Mouse (Mus musculus) liver, postnatal 0 days (tissue): Measurements from ENCODE around the gene Il4. TPM values are rescaled to one million over a fixed set of nuclear protein-coding genes. Genes with fewer than 3 reads are reported as not detected.
"Not testable (repeated sequence)": the region's sequence is repeated elsewhere in the genome, so short reads cannot be mapped to it uniquely, and the experiment has no call there.

Experiments used
- ATAC-seq: fragments of 200-750 bp; cut with Nextera tagmentation; 2 replicates; pipeline ENCODE4 v1.8.0; 2017; ENCODE audit warnings: mild to moderate bottlenecking, moderate library complexity
- DNase-seq: peaks from one replicate; pipeline ENCODE4 v3.0.0-alpha.2; 2016
- H3K27ac ChIP-seq: fragments of 300-500 bp; sonication (generic); 2 replicates; pipeline ENCODE4 v1.5.1; 2014; ENCODE audit warnings: antibody characterized with exemption, moderate library complexity, mild to moderate bottlenecking, low read depth
- H3K27me3 ChIP-seq: fragments of 300-500 bp; sonication (generic); 2 replicates; pipeline ENCODE4 v1.6.1; 2014; ENCODE audit warnings: low read length, control low read depth, mixed read lengths; ENCODE audit not compliant: insufficient read depth
- H3K36me3 ChIP-seq: fragments of 300-500 bp; sonication (generic); replicated peaks from 2 replicates; pipeline ENCODE4 v1.6.1; 2014; ENCODE audit warnings: mild to moderate bottlenecking, control low read depth, low read length, moderate library complexity, mixed read lengths; ENCODE audit not compliant: insufficient read depth
- H3K4me1 ChIP-seq: fragments of 300-500 bp; sonication (generic); 2 replicates; pipeline ENCODE4 v1.6.1; 2014; ENCODE audit warnings: antibody characterized with exemption, mild to moderate bottlenecking, control low read depth; ENCODE audit not compliant: insufficient read depth
- H3K4me2 ChIP-seq: fragments of 300-500 bp; sonication (generic); 2 replicates; pipeline ENCODE4 v1.6.1; 2014; ENCODE audit warnings: low read depth, mild to moderate bottlenecking, low read length, moderate library complexity, mixed read lengths
- H3K4me3 ChIP-seq: fragments of 300-500 bp; sonication (generic); 2 replicates; pipeline ENCODE4 v1.5.1; 2014; ENCODE audit warnings: low read depth, low read length
- H3K9ac ChIP-seq: fragments of 300-500 bp; sonication (generic); replicated peaks from 2 replicates; pipeline ENCODE4 v1.6.1; 2014; ENCODE audit warnings: mild to moderate bottlenecking, moderate library complexity
- H3K9me3 ChIP-seq: fragments of 300-500 bp; sonication (generic); 2 replicates; pipeline ENCODE4 v1.6.1; 2016; ENCODE audit warnings: mild to moderate bottlenecking, control low read depth, low read length, mixed read lengths
- CTCF ChIP-seq: sonication (generic); IDR thresholded peaks from 2 replicates; pipeline ENCODE4 v1.5.1; 2016; ENCODE audit warnings: antibody characterized with exemption, low read depth
- EP300 ChIP-seq: IDR thresholded peaks from 2 replicates; pipeline ENCODE4 v1.6.1; 2016; ENCODE audit warnings: antibody characterized with exemption, low read depth, mild to moderate bottlenecking
- WGBS: fragments of 180-500 bp; shearing (Covaris S2); extraction: QIAGEN DNeasy Blood & Tissue Kit; methylation state at CpG from one replicate; pipeline ENCODE4 v1.1.7; 2014; ENCODE audit not compliant: insufficient replicate concordance; 5-methylcytosine and 5-hydroxymethylcytosine counted together
- polyA plus RNA-seq: library from polyadenylated mRNA; unstranded; fragments of >200 nt; fragmentation: Nextera tagmentation; extraction: Ambion mirVana; gene quantifications from 2 replicates; pipeline ENCODE4 v1.2.1, GENCODE M21; 2015

Gene Il4
- polyA plus RNA-seq, 1 experiment from 2014 or later = 0.28 TPM

DNA sequence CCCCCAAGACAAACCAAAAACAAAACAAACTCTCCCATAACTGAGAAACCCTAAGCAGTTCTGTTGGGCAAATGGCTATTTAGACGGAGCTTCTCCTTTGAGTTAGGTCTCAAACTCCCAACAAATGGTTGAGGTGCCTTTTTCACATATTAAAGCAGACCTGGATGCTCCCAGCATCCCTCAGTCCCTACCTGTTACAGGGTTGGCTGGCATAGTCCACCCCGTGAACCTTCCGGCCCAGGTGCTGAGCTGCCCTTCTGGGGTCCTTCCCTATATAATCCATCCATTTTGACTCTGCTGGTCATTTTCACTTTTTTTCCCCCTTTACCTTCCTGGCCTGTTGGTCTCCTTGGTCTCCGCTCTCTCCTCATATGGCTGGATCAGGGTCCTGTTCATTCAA lies 51.8 kb downstream of the Il4 start:
- TF ChIP-seq CTCF (no peak), EP300 (no peak)
- Histone ChIP-seq H3K4me1 (peaks cover 9% of the 10 kb centered on the region), H3K4me2 (peak overlapping the region; percentile 93), H3K36me3 (no peaks in the 10 kb centered on the region), H3K9ac (no peak overlapping the region; the same call in 1 of the 2 replicates), H3K4me3 (peak overlapping the region; percentile 66), H3K9me3 (no peaks in the 10 kb centered on the region), H3K27ac (no peak overlapping the region), H3K27me3 (no peaks in the 10 kb centered on the region)
- DNase-seq (no peak), ATAC-seq (no peak)
- WGBS = 83% methylated on average over 4 of the region's 4 CpGs

DNA sequence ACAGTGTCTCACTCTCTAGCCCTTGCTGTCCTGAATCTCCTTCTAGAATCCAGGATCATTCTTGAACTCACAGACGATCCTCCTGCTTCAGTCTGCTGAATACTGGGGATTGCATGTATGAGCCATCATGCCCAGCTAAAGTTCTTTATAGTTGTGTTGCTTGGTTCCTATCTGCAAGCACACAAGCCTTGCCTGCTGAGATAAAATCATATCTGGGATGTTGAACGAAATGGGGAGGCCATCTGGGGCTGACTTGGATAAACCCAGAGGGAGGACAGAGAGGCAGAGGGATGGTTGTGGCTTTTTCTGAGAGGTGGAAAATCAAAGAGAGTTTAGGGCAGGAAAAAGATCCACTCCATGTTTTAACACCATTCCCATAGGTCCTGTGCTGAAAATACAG lies 56.5 kb downstream of the Il4 start:
- Histone ChIP-seq H3K4me2 (no peak overlapping the region), H3K4me3 (no peak overlapping the region), H3K27me3 (no peaks in the 10 kb centered on the region), H3K9ac (no peak overlapping the region), H3K4me1 (peaks cover 4% of the 10 kb centered on the region), H3K27ac (no peak overlapping the region), H3K9me3 (no peaks in the 10 kb centered on the region), H3K36me3 (no peaks in the 10 kb centered on the region)
- no peak for TF ChIP-seq CTCF
- TF ChIP-seq EP300 = no peak
- WGBS = 48% methylated on average over 2 of the region's 2 CpGs
- DNase-seq (no peak), ATAC-seq (no peak)

DNA sequence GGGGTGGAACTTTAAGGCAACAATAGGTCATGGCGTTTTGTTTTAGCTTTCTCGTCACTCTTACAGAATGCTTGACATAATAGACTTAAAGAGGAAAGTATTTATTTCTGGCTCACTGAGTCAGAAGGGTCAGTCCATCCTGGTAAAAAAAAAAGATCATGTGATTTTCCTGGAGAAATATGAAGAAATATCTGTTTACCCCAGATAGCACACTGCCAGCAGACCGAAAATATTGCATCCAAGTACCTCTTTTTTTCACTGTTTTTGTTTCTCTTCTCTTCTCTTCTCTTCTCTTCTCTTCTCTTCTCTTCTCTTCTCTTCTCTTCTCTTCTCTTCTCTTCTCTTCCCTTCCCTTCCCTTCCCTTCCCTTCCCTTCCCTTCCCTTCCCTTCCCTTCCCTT lies 58.5 kb downstream of the Il4 start:
- not testable (repeated sequence) for H3K4me2 ChIP-seq, H3K4me1 ChIP-seq, H3K4me3 ChIP-seq, DNase-seq, H3K9ac ChIP-seq, ATAC-seq, H3K27ac ChIP-seq, H3K27me3 ChIP-seq, H3K36me3 ChIP-seq, H3K9me3 ChIP-seq
- 61% methylated on average over 1 of the region's 3 CpGs for WGBS

DNA sequence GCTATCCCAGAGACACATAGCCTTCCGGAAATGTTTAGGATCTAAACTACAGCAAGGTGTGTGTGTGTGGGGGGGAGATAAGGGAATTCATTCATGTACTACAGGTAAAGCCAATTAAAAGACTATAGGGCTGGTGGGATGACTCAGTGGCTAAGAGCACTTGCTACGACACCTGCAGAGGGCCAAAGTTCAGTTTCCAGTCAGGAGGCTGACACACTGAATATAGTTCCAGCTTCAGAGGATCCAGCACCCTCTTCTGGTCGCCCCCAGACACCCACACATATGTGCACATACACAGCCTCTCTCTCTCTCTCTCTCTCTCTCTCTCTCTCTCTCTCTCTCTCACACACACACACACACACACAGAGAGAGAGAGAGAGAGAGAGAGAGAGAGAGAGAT lies 60.5 kb downstream of the Il4 start:
- H3K4me2 ChIP-seq, ATAC-seq, H3K27me3 ChIP-seq, H3K4me1 ChIP-seq, H3K36me3 ChIP-seq, H3K9me3 ChIP-seq, DNase-seq, H3K4me3 ChIP-seq, H3K27ac ChIP-seq, H3K9ac ChIP-seq: not testable (repeated sequence)
- WGBS = 86% methylated on average over 1 of the region's 3 CpGs

DNA sequence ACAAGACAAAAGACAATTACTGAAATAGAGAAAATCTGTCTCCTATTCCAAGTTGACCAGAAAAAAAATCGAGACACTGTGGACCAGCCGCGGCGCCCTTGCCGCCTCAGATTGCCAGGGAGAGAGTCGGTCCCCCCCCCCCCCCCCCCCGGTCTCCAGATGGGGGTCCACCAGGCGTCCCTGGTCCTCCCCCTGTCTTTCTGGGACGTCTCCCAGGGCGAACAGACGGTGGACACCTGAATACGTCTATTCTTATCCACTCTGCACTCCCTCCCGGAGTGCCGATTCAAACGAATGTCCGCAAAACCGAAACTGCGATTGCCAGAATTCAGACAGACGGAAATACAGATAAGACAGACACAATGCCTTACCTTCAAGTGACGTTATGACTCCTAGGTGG lies 61.9 kb downstream of the Il4 start:
- H3K4me1 ChIP-seq, H3K27ac ChIP-seq, H3K4me2 ChIP-seq, H3K9ac ChIP-seq, H3K4me3 ChIP-seq, H3K36me3 ChIP-seq, ATAC-seq, H3K9me3 ChIP-seq, H3K27me3 ChIP-seq, DNase-seq: not testable (repeated sequence)
- 97% methylated on average over 5 of the region's 20 CpGs for WGBS

Other genes with a start within 250 kb of the Il4 start
- gene Leap2, start 195.5 kb downstream of the Il4 start, polyA plus RNA-seq = 198 and 209 TPM in 2 replicates
- 1,453 and 1,461 TPM in 2 replicates for gene Uqcrq, start 187.8 kb downstream of the Il4 start, polyA plus RNA-seq
- 0.15 and 0.18 TPM in 2 replicates for gene Gdf9, start 187.6 kb downstream of the Il4 start, polyA plus RNA-seq
- gene Gm10447, start 161.6 kb downstream of the Il4 start, polyA plus RNA-seq = 0.06 and 0.25 TPM in 2 replicates
- gene Shroom1, start 161.5 kb downstream of the Il4 start, polyA plus RNA-seq = 5.5 TPM in 2 replicates
- gene Gm9837, start 148.2 kb downstream of the Il4 start, polyA plus RNA-seq = not detected in 2 replicates
- 0.15 and 0.31 TPM in 2 replicates for gene Gm9945, start 138.5 kb downstream of the Il4 start, polyA plus RNA-seq
- 7.4 and 7.9 TPM in 2 replicates for gene Sowaha, start 138.4 kb downstream of the Il4 start, polyA plus RNA-seq
- gene Sept8, start 99.4 kb downstream of the Il4 start, polyA plus RNA-seq = 6.2 and 7.2 TPM in 2 replicates
- gene Kif3a, start 51.3 kb downstream of the Il4 start, polyA plus RNA-seq = 5.3 and 7.1 TPM in 2 replicates
- not detected in 2 replicates for gene Il13, start 16.0 kb upstream of the Il4 start, polyA plus RNA-seq
- 9.7 and 11.1 TPM in 2 replicates for gene Rad50, start 88.7 kb upstream of the Il4 start, polyA plus RNA-seq
- gene Il5, start 102.1 kb upstream of the Il4 start, polyA plus RNA-seq = not detected in 2 replicates
- gene Irf1, start 151.3 kb upstream of the Il4 start, polyA plus RNA-seq = 22.0 and 24.5 TPM in 2 replicates
- 0.12 and 0.23 TPM in 2 replicates for gene Gm17334, start 154.5 kb upstream of the Il4 start, polyA plus RNA-seq
- gene Gm12216, start 240.6 kb upstream of the Il4 start, polyA plus RNA-seq = 1.1 and 1.5 TPM in 2 replicates